Mouse (Mus musculus) ES-Bruce4 (cell line): ENCODE measurements around the gene Grsf1.

Experiments
- CTCF ChIP-seq: IDR thresholded peaks from one replicate; pipeline ENCODE4 v1.8.1; 2011; ENCODE audit warnings: low read depth, low read length
- POLR2A ChIP-seq: IDR thresholded peaks from one replicate; pipeline ENCODE4 v1.8.1; 2011; ENCODE audit warnings: low read length; ENCODE audit not compliant: insufficient read depth

DNA sequence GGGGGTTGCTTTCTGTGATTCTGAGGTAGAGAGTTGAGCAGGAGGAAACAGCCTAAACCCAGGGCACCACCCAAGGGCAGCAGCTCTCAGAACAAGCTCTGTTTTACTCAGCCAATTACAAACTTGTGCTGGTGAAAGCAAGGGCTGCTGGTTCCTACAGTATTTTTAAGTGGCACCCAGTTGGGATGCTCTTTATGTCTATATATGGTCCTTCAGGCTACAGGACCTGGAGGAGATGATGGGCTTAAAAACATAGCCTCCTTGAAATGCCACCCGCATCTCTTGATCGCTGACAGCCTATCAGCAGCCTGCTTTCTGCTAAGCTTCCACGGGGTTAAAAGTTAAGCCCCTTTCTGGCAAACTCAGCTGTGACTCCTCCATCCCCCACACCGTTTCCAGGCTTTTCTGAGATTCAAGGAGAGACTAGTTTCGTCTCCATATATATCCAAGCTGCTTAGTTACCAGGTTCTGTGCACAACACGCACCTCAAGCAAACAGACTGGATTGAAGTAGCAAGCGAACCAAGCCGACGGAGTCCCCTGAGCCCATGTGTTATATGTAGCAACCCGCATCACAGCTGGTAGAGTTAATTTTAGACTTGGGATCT is 35.8 kb upstream of the Grsf1 start:
- TF ChIP-seq CTCF: no peak
- no peak for TF ChIP-seq POLR2A
